Mouse (Mus musculus) retina, embryonic 14.5 days (tissue): Measurements from ENCODE around the gene Baz2a.
A peak's percentile ranks its signal among the peaks of the same experiment; 100 is the strongest.
"Not testable (repeated sequence)": the region's sequence is repeated elsewhere in the genome, so short reads cannot be mapped to it uniquely, and the experiment has no call there.

Experiments used
- DNase-seq: peaks from one replicate; pipeline ENCODE4 v3.0.0-alpha.2; 2015; ENCODE audit warnings: low spot score

Baz2a gene

GRCm38 (mm10) chr10:128124831-128125230 is 33.5 kb downstream of the Baz2a start:
- no peak for DNase-seq

DNA sequence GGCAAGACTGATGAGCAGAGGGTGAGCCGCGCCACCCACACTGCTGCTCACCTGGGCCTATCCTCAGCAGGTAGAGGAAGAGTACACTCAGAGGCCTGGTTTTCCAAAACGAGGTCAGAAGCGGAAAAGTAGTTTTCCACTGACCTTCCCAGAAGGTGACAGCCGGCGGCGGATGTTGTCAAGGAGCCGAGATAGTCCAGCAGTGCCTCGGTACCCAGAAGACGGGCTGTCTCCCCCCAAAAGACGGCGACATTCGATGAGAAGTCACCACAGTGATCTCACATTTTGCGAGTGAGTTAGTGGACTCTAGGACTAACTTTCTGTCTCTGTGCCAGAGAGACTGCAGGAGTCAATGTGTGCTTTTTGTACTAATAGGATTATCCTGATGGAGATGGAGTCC is 34.6 kb downstream of the Baz2a start:
- no peak for DNase-seq

DNA sequence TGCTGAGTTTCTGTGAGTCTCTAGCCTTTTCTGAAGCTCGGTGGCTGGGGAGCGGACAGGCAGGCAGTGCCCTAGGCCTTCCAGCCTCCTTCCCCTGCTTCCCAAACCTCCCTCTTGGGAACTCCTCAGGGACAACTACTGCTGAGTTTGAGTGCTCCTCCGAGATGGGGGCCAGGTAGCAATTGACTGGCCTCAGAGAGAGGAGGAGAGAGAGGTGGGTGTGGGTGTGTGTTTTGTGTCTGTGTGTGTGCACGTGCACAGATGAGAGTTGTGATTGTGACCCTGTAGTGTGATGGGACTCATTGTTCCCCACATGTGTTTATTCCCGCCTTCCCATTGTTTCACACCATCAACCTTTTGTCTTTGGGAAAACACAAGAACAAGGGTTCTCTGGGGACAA is 36.1 kb downstream of the Baz2a start:
- no peak for DNase-seq

DNA sequence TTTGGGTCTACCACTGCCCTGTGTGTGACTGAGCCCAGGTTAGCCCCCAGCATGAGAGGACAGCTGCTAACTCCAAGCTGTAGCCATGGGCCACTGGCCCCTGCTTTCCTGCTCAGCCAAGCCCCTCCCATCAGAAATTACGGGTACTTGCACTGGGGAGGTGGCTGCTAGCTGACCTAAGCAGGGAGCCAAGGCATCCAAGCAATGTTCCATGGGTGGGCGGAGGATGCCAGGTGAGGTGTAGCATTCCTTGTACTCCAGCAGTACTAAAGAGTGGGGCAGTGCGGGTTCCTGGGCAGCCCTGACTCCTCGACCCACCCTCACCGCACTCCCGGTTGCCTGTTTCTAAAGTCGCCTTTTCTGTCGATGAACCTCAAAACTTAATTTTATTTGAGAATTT is 36.8 kb downstream of the Baz2a start:
- DNase-seq: no peak

- DNase-seq: no peak
Observed at GRCm38 (mm10) chr10:128131297-128131696, 39.9 kb downstream of the Baz2a start.

GRCm38 (mm10) chr10:128131812-128132211 is 40.4 kb downstream of the Baz2a start:
- DNase-seq: no peak

DNA sequence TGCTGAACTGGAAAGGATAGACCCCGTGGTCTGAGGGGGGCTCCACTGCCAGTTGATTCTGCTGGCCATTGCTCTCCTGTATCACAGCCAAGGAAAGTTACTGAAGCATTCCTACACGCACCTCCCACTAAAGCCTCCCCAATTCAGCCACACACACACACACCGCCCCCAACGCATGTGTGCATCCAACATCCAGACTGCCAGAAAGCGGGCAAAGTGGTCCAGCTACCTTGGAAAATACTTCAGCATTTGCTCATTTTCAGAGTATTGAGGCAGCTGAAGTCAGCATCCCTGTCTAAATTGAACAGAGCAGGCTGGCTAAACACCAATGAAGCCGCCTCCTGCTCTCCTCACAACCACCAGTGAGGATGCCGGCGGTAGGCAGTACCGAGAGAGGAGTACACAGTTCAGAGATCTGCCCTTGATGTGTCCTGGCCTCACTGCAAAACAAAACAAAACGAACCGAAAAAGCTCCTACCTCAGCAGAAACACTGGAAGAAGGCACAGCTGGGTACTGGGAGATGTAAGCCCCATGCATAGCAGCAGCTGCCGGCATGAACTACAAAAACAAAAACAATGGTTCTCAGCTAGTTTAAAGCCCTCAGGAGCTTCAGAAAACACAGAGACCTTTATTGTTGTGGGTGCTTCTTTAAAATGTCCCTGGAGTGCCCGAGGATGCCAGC is 42.4 kb downstream of the Baz2a start:
- no peak for DNase-seq

GRCm38 (mm10) chr10:128135374-128135773 is 44.0 kb downstream of the Baz2a start:
- DNase-seq: no peak

DNA sequence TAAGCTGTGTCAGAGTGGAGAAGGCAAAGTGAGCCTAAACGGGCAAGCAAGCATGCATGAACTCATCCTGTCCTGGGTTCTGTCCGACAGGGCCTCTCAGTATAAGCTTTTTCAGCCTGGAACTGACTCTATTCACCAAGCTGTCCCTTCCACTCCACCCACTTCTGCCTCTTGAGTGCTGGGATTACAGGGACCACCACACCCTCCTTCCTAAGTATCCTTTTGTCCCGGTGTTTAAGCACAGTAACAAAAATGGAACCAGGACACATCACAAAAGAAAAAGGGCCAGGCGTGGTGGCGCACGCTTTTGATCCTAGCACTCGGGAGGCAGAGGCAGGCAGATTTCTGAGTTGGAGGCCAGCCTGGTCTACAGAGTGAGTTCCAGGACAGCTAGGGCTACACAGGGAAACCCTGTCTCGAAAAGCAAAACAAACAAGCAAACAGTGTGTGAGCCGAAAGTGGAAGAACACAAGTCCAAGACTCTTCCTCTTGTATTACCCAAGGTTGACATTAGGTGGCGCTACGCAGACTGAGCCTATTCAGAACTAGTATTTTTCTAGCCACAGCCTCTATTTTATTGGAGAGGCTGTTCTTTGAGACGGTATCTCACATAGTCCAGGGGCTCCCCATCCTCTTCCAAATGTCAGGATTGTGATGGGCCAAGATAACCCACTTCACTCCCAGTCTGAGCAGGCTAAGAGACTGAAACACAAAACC is 49.0 kb downstream of the Baz2a start:
- DNase-seq: peak; percentile 82

DNA sequence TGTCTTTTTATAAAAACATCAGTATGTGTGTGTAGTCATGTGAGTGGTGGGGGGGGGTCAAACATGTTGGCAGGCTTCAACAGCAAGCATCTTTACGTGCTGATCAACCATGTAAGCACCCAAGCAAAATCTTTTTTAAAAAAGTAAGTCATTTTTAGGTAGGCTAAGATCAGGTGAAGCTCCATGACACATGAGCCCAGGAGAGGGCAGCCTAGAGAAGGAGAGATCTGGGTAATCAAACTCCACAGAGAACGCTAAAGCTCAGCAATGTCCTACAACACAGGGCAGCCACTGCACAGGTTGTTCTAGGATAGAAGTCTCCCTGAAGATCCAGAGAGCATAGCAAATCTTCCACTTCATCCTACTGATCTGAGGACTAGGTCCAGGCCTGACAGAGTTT is 50.8 kb downstream of the Baz2a start:
- DNase-seq: no peak

DNA sequence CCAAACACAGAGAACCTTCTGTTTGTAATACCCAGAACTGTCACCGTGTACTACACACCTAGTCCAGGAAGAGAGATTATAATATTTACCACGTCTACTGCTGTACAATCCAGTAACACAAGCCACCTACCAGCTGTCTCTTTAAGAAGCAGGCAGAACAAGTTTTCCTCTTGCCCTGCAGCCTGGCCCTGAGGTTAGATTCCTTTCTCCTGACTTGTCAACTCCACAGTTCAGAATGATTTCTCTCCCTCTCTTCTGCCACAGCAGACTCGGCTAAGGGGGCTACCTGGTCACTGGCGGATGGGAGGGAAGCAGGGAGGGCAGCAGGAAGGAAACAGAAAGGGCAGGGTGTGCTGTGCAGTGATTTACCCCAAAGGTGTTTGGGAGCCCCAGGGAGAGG is 52.3 kb downstream of the Baz2a start:
- DNase-seq: no peak

GRCm38 (mm10) chr10:128144961-128145360 is 53.6 kb downstream of the Baz2a start:
- DNase-seq: no peak

- DNase-seq: no peak
Observed at GRCm38 (mm10) chr10:128148789-128149365, 57.5 kb downstream of the Baz2a start.

DNA sequence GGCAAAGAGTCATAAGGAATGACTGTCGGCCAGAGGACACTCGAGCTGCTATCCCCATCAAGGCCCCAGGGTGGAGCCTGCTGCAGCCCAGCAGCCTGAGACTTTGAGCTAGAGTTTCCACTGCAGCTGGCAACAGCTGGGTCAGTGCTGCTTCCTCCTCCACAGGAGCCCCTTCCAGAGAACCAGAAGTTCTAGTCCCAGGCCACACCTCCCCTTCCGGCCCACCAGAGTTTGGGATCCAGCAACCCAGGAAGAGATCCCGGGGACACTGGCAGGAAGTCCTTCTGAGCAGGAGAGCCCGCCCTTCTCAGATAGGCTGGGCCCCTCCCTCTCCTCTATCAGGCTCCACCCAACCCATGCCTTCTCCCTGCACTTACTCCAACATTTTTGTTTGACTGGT is 58.2 kb downstream of the Baz2a start:
- DNase-seq: peak; percentile 66

DNA sequence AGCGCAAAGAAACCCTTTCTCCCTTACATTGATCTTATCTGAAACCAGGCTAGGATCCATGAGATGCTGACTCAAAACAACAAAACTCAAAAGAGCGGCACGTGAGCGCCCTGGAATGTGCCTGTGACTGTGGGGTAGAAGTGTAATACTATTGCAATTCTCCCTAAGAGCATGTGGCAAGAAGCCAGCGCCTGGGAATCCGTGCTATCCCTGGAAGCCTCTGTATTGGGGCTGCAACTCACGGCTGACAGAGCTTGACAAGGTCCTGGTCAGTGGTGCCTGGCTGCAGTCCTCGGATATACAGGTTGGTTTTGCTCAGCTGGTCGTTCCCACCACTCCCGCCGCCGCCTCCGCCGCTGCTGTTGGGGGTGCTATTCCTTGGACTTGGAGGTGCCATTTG is 59.6 kb downstream of the Baz2a start:
- DNase-seq: no peak

DNA sequence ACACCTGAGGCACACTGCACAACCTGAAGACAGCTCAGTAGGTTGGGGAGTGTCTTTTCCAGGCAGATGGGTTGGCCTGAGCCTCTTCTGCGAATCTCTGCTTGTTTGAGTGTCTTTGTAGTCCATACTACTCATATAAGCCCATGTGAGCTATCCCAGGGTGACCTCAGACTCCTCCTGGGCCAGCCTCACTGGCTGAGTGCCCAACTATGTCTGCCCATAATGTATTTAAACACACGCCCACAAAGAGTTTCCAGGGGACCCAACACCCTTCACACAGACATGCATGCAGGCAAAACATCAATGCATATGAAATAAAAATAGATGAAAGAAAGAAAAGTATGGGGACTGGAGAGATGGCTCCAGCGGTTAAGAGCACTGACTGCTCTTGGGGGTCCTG is 62.6 kb downstream of the Baz2a start:
- DNase-seq: no peak

DNA sequence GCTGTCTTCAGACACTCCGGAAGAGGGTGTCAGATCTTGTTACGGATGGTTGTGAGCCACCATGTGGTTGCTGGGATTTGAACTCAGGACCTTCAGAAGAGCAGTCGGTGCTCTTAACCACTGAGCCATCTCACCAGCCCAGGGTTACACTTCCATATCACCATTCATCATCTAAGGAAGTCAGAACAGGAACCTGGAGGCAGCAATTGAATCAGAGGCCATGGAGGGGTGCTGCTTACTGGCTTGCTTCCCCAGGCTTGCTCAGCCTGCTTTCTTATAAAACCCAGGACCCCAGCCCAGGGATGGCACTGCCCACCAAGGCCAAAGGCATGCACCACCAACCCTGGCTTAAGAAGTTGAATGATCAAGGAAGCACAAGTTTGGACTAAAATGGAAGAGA is 74.3 kb downstream of the Baz2a start:
- DNase-seq: not testable (repeated sequence)

- no peak for DNase-seq
Observed at GRCm38 (mm10) chr10:128167091-128167490, 75.7 kb downstream of the Baz2a start.

GRCm38 (mm10) chr10:128171348-128171747 is 80.0 kb downstream of the Baz2a start:
- DNase-seq: not testable (repeated sequence)

GRCm38 (mm10) chr10:128175302-128175701 is 83.9 kb downstream of the Baz2a start:
- no peak for DNase-seq

GRCm38 (mm10) chr10:128175996-128176755 is 84.8 kb downstream of the Baz2a start:
- DNase-seq: peak; percentile 82

GRCm38 (mm10) chr10:128177316-128177715 is 85.9 kb downstream of the Baz2a start:
- no peak for DNase-seq
